Mouse (Mus musculus): Measurements from ENCODE around the gene Sorcs1.

DNA sequence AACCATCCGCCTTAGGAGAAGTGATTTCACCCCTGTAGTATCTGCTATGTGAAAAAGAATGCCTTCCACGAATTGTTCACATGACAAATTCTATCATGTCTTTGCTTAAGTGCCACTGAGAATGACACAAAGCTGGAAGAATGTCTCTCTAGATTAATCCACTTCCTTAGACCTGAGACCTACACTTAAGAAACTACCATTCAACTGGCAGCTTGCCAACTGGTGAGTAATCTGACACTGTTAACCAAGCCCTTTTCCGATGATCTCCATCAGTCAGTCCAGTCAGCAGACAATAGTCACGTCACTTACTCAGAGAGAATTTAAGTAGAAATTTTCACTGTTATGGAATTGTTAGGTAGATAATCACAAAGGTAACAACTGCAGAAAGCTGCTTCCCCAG is 74.6 kb downstream of the Sorcs1 start:
- TF ChIP-seq CTCF (IDR thresholded peaks at IDR 0.05; ENCODE audit: low read depth, low read length): no peak
- TF ChIP-seq EP300 (IDR thresholded peaks at IDR 0.05; ENCODE audit: insufficient read depth, low read depth, low read length): no peak
- TF ChIP-seq POLR2A (IDR thresholded peaks at IDR 0.05; ENCODE audit: insufficient read depth, low read length): no peak
